Mouse (Mus musculus): ENCODE results near the gene Stam.

DNA sequence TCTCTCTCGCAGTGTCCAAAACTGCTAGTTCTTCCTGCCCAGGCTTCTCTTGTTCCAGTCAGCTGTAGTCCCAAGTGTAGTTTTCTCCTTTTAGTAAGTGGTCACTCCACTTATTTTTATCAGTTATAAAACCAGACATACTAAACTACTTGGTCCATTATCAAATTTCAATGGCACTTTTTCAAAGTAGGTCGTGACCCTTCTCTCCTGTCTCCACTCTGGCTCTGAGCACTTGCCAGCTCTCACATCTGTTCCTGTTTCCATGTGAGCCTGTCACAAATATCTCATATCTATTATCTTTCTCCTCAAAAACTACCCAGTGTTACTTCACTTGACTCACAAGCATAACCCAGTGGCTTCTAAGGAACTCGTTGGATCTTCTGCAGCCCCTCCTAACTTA, 71.4 kb downstream of the Stam start:
- TF ChIP-seq POLR2A (IDR thresholded peaks at IDR 0.05; ENCODE audit: borderline replicate concordance, control insufficient read depth, low read depth, low read length) (no peak), CTCF (IDR thresholded peaks at IDR 0.05; ENCODE audit: control insufficient read depth, insufficient read depth, low read length) (no peak)
